Mouse (Mus musculus) urinary bladder, adult 2 months (tissue): ENCODE measurements around the gene Pde4c. TPM values are rescaled to one million over a fixed set of nuclear protein-coding genes. Genes with fewer than 3 reads are reported as not detected.

ENCODE experiments used
- DNase-seq: peaks from one replicate; pipeline ENCODE4 v3.0.0; 2022; ENCODE audit warnings: low spot score
- polyA plus RNA-seq: library from polyadenylated mRNA; depleted of rRNA; stranded (reverse); fragments of >200 nt; gene quantifications from 2 replicates; pipeline ENCODE4 v1.2.3, GENCODE M21; 2012

Pde4c gene
- polyA plus RNA-seq, 1 experiment, result 0.54 TPM

DNA sequence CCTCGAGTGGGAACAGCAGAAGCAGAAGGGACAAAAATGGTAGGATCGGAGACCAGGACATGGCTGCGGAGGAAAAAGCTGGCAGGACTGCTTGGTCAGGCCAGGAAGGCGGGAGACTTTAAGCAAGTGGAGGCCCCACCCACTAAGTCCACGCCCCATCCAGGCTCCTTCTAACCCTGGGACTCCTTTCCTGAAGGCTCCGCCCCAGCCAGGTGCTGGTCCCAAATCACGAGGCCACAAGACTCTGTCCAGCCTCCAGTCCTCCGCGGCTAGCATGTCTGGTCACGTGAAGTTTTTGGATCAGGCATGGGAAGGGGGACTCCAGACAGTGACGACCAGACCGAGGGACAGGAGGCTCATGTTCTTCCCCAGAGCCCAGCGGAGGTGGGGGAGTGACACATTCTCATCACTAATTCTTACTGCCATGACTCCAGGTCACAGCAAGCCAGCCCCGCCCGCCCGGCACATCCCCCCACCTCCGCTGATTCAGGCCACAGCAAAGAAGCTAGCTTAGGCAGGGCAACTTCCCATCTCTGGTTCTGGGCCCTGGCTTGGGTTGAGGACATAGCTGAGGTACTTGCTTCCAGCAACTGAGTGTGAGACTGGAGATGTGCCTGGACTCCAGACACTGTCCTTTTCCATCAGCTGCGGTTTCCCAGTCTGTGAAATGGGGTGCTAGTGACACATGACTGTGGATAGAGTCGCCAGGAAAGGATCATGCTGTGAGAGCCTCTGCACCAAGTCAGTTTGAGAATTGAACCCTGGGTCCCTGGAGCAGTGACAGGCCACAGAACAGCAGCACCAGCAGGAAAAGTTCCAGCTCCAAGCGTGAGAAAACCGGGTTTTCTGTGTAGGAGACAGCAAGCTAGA lies 43.3 kb downstream of the Pde4c start:
- DNase-seq, result no peak

GRCm38 (mm10) chr8:70767503-70767902 lies 44.0 kb downstream of the Pde4c start:
- no peak for DNase-seq

GRCm38 (mm10) chr8:70768231-70768776 lies 44.8 kb downstream of the Pde4c start:
- no peak for DNase-seq

DNA sequence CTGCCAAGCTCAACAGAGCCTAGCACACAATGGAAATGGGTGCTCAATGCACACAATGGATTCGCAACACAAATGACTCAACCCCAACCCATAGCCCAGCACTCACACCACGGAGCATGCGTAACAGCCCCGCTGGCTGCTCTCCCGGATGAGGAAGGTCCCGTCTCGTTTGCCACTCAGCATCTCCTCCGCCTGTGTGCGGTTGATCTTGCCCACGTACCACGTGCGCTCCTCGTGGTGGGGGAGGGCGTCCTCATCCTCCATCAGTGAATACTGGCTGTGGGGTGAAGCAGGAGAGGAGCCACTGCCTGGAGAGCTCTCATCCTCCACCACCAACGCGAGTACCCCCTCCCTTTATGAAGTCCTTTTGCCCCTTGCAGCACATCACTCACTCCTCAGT lies 45.4 kb downstream of the Pde4c start:
- no peak for DNase-seq

- DNase-seq, result peak; percentile 93
These were observed 45.8 kb downstream of the Pde4c start for GRCm38 (mm10) chr8:70769359-70769758.

DNA sequence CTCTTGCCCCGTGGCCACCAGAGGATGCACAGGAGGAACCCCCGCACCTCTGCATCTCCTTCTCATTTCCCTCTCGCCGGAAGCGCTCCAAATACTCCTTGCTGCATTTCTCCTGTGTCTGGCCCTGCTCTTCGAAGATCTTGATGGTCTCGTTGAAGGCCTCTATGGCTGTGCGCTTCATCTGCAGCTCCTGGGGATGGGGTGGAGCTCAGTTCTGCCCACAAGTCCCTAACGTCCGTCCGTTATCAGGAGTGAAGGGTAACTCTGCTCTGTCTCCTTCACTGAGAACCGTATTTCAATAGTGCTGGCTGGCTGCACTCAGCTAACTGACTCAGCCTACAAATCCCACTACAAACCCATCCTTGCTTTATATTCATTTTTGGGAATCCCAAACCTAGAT lies 46.3 kb downstream of the Pde4c start:
- no peak for DNase-seq

DNA sequence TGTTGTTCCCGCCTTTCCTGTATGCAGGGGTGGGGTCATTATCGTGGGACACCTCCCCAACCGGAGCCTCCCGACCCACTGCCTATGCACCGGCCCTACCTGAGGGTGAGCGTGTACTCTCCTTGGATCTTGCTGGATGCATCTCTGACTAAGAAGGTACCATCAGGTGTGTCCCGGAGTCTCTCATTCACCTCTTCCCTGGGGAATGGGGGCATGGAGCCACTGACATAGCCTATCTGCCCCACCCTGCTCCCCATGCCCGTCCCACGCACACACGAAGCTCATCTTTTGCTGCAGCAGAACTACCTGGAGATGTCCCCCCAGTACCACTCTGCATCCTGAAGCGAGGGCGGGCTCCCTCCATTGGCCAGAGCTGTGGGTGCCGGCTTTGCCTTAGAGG lies 47.2 kb downstream of the Pde4c start:
- DNase-seq, result no peak

DNA sequence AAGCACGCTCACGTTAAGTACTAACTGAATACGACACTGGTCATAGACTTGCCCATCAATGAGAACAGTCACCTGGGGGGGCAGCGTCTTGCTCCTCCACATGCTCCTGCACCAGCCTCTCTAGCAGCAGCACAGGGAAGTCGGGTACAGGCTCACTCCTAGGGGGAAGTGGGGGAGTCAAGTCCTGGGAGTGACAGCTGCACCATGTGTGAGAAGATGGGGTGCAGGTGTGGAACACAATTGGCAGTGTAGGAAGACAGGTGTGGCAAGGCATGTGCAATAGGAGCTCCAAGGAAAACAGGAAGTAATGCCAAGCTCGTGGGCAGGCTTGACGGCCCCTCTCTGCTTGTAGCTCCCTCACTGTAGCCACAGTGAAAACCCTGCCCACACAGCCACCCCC lies 47.7 kb downstream of the Pde4c start:
- DNase-seq, result no peak

DNA sequence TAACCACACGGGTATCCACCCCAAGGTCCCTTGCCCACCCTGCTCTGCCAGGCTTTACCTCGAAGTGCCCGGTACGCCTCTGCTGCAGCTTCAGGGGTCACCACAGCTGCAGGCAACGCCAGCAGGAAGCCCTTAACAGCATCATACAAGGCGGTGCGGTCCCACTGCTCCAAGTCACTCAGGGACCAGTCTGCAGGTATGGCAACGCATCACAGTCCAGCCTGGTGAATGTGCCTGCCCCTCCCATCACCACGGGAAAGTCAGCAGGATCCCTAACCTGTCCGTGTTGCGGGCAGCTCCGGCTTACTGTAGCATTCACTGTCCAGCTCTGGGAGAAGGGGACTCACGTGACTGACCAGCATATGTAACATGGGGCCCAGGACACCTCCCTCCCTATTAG lies 48.6 kb downstream of the Pde4c start:
- no peak for DNase-seq

GRCm38 (mm10) chr8:70772890-70773289 lies 49.4 kb downstream of the Pde4c start:
- DNase-seq, result no peak

DNA sequence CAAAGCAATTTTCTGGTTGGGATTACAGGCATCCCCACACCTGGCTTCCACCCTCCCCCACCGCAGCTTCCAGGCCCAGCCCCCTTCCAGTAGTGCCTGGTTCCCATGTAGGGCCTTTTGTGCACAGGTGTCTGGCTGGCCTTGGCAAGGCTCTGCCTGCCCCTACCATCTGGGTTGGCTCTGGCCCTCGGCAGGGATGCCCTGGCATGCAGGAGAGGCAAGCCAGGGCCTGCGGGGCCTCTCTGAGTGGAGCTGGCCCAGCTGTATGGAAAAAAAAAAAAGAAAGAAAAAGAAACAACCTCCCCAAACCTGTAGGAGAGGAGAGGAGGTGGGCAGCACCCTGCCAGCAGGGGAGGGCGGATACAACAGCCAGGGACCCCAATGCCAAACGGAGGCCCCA lies 49.9 kb downstream of the Pde4c start:
- no peak for DNase-seq

GRCm38 (mm10) chr8:70773833-70774232 lies 50.3 kb downstream of the Pde4c start:
- no peak for DNase-seq

DNA sequence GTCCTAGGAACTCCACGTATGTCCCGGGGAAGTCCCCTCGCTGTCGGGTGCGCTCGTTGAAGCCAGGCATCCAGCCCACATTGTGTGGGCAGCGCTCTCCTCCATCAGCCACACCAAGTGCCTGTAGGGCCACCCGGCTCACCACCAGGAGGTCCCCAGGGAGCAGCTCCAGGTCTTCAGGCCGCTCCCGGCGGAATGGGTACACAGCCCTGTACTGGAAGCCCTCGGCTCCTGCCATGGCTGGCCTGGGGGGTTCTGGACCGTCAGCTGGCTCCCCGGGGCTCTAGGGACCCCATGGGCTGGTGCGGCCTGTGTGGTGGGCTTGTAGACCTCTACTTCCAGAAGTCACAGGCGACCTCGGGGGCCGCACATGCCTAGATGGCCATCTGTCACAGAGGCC lies 51.2 kb downstream of the Pde4c start:
- no peak for DNase-seq

- DNase-seq, result no peak
These were observed 51.7 kb downstream of the Pde4c start for GRCm38 (mm10) chr8:70775227-70775626.

DNA sequence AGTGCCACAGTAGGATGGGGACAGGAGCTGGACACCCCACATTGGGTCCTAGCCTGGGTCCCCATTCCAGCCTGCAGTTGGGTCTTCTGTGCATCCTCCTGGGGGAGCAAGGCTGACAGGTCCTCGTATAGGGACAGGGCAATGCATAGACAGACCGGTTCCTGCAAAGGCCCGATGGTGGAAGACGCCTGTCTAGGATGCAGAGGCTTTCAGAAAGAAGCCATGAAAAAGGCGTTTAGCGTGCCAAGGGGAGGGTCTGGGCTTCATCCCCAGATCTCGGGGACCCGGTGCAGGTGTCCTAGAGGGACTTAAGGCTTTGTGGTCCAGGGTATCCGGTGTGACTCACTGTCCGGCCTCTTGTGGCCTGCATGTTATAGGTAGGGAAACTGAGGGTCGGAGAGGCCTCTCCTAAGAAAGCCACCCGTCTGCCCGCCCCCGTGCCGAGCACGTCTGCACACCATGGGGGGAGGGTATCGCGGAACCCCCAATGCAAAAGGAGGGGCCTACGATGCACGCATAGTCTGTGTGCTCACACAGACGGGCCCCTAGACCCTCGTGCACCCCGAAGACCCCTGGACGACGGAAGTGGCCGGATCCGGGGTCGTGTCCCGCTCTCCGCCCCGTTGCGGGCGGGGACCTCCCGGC lies 52.5 kb downstream of the Pde4c start:
- DNase-seq, result no peak

DNA sequence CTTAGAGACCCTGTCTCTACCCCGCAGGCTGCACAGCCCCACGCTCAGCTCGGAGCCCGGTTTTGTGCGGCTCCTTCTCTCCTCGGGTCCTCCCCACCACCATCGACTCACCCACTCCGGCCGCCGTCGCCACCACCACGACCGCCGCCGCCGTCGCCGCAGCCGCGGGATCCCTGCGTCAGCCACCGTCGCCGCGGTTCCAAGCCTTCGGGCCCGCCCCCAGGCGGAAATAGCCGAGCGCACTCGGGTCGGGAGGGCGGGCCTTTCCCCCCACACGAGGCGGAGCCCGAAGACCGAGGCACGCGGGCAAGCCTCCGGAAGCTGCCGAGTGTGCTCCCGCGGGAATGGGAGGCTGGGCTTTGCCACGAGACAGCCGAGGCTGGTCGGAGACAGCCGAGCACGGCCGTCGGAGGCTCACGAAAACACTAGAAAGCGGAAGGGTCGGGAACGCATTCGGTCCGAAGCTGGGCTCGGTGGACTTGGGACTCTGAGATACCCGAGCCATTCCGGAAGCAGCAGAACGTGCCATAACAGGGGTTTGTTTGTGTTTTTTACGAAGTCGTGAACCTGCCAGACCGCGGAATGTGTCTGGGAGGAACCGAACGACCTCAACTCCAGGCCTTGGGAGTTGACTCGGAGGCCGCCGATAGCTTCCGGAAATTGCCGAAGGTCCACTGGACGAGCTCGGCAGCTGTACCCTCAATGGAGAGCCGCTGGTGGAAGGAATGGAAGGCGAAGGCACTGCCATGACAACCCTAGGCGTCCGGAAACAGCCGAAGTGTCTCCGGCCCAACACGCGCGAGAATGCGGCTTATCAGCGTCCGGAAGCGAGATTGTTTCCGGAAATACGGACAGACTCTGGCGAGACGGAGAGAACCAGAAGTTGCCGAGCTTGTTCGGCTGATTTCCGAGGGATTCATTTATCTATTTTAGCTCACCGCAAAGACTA lies 53.2 kb downstream of the Pde4c start, which contains the start of gene Pik3r2:
TSS of gene Pik3r2 (minus strand) at position 218 of the 949 bp plus-strand sequence.
- DNase-seq, result peak; percentile 98

GRCm38 (mm10) chr8:70780093-70780492 lies 56.6 kb downstream of the Pde4c start:
- no peak for DNase-seq

GRCm38 (mm10) chr8:70786291-70787050 lies 63.0 kb downstream of the Pde4c start:
- DNase-seq, result no peak

- DNase-seq, result no peak
These were observed 63.5 kb downstream of the Pde4c start for GRCm38 (mm10) chr8:70787051-70787445.

- DNase-seq, result no peak
These were observed 64.6 kb downstream of the Pde4c start for GRCm38 (mm10) chr8:70787941-70788667.
